Mouse (Mus musculus): ENCODE data around the gene Vmn1r137.
"Not testable (repeated sequence)": the region's sequence is repeated elsewhere in the genome, so short reads cannot be mapped to it uniquely, and the experiment has no call there.

Gene Vmn1r137

DNA sequence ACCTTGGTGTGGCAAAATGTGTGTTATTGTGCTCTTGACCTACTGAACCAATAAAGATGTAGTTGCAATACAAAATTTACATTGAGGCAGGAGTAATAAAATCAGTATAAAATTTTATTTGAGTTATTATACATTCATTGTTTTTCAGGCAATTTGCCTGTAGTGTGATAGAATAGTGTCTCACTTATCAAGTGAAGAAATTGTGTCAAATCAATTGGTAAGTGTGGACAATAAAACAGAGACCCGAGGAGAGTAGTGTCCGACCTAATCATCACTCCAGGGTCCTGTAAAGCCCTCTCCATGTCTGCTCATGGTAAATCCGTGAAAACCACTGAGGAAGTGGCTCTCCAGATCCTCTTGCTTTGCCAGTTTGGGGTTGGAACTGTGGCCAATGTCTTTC lies at the start of gene Vmn1r137:
TSS of gene Vmn1r137 (plus strand) at position 301 of the 400 bp plus-strand sequence.
- DNase-seq (ENCODE audit: low spot score) = not testable (repeated sequence)

DNA sequence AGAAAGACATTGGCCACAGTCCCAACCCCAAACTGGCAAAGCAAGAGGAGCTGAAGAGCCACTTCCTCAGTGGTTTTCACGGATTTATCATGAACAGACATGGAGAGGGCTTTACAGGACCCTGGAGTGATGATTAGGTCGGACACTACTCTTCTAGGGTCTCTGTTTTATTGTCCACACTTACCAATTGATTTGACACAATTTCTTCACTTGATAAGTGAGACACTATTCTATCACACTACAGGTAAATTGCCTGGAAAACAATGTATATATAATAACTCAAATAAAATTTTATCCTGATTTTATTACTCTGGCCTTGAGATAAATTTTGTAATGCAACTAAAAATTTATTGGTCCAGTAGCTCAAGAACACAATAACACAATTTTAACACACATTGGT lies 34.4 kb downstream of the Vmn1r137 start, which contains the start of gene Vmn1r138:
TSS of gene Vmn1r138 (minus strand) at position 101 of the 400 bp plus-strand sequence.
- DNase-seq (ENCODE audit: low spot score) = not testable (repeated sequence)
